Mouse (Mus musculus): ENCODE data around the gene Cox20. TPM values are rescaled to one million over a fixed set of nuclear protein-coding genes. Genes with fewer than 3 reads are reported as not detected.

Cox20 gene
- total RNA-seq, 1 experiment, result 18.2 TPM

- H3K9ac ChIP-seq (ENCODE audit: insufficient read depth, low read depth, low read length, poor library complexity, severe bottlenecking), result peak overlapping the region; percentile 57
- peak; percentile 76 for DNase-seq (ENCODE audit: low read depth, low spot score)
- H3K27ac ChIP-seq (ENCODE audit: insufficient read depth, low read depth, low read length, poor library complexity, severe bottlenecking), result peak overlapping the region; percentile 95
- H3K4me3 ChIP-seq (ENCODE audit: insufficient read depth in 1 of 2, low read depth in 1 of 2, low read length in 2 of 2, poor library complexity in 1 of 2, severe bottlenecking in 1 of 2), result peak overlapping the region; percentile 28 to 44
- in situ Hi-C loops (cut with MboI; ENCODE audit: low sequenced_read_pairs in 2 of 2, unreplicated experiment in 2 of 2), result no loop called here
- no peaks in the 10 kb centered on the region for H3K9me3 ChIP-seq (ENCODE audit: control insufficient read depth, insufficient read depth, low read depth, low read length)
- H3K36me3 ChIP-seq (ENCODE audit: control insufficient read depth, insufficient read depth, low read length, poor library complexity, severe bottlenecking), result no peaks in the 10 kb centered on the region
- H3K4me1 ChIP-seq (ENCODE audit: control insufficient read depth in 2 of 2, insufficient read depth in 2 of 2, low read length in 2 of 2, poor library complexity in 1 of 2), result peaks cover 7 to 32% of the 10 kb centered on the region in 2 experiments
- TF ChIP-seq CHD2 (IDR thresholded peaks at IDR 0.05; ENCODE audit: low read depth, low read length) (no peak), ZC3H11A (IDR thresholded peaks at IDR 0.05; ENCODE audit: borderline replicate concordance, low read depth, low read length) (no peak), HCFC1 (IDR thresholded peaks at IDR 0.05; ENCODE audit: borderline replicate concordance, insufficient read depth, low read length) (no peak), ZNF384 (IDR thresholded peaks at IDR 0.05; ENCODE audit: low read depth, low read length) (no peak), MAFK (IDR thresholded peaks at IDR 0.05; ENCODE audit: insufficient read depth, low read depth, low read length) (no peak)
Observed at GRCm38 (mm10) chr1:178360264-178360663, 41.3 kb downstream of the Cox20 start.

GRCm38 (mm10) chr1:178360702-178361101 is 41.8 kb downstream of the Cox20 start:
- Histone ChIP-seq H3K9ac (ENCODE audit: insufficient read depth, low read depth, low read length, poor library complexity, severe bottlenecking) (no peak overlapping the region), H3K36me3 (ENCODE audit: control insufficient read depth, insufficient read depth, low read length, poor library complexity, severe bottlenecking) (no peaks in the 10 kb centered on the region), H3K27ac (ENCODE audit: insufficient read depth, low read depth, low read length, poor library complexity, severe bottlenecking) (peak overlapping the region; percentile 95; the same call in 1 of the 2 replicates), H3K4me3 (ENCODE audit: insufficient read depth in 1 of 2, low read depth in 1 of 2, low read length in 2 of 2, poor library complexity in 1 of 2, severe bottlenecking in 1 of 2) (no peak overlapping the region; a peak in 1 of 4 replicates), H3K4me1 (ENCODE audit: control insufficient read depth in 2 of 2, insufficient read depth in 2 of 2, low read length in 2 of 2, poor library complexity in 1 of 2) (peaks cover 7 to 34% of the 10 kb centered on the region in 2 experiments), H3K9me3 (ENCODE audit: control insufficient read depth, insufficient read depth, low read depth, low read length) (no peaks in the 10 kb centered on the region)
- peak; percentile 78 for DNase-seq (ENCODE audit: low read depth, low spot score)
- in situ Hi-C loops (cut with MboI; ENCODE audit: low sequenced_read_pairs in 2 of 2, unreplicated experiment in 2 of 2), result no loop called here
- TF ChIP-seq ZC3H11A (IDR thresholded peaks at IDR 0.05; ENCODE audit: borderline replicate concordance, low read depth, low read length), result peak; percentile 17; the same call in 1 of the 2 replicates
- TF ChIP-seq MAFK (IDR thresholded peaks at IDR 0.05; ENCODE audit: insufficient read depth, low read depth, low read length), result peak; percentile 84
- no peak for TF ChIP-seq CHD2 (IDR thresholded peaks at IDR 0.05; ENCODE audit: low read depth, low read length)
- no peak for TF ChIP-seq ZNF384 (IDR thresholded peaks at IDR 0.05; ENCODE audit: low read depth, low read length)
- TF ChIP-seq HCFC1 (IDR thresholded peaks at IDR 0.05; ENCODE audit: borderline replicate concordance, insufficient read depth, low read length), result no peak

GRCm38 (mm10) chr1:178365171-178365570 is 46.2 kb downstream of the Cox20 start:
- in situ Hi-C loops (cut with MboI; ENCODE audit: low sequenced_read_pairs in 2 of 2, unreplicated experiment in 2 of 2), result no loop called here
- Histone ChIP-seq H3K4me3 (ENCODE audit: insufficient read depth in 1 of 2, low read depth in 1 of 2, low read length in 2 of 2, poor library complexity in 1 of 2, severe bottlenecking in 1 of 2) (no peak overlapping the region), H3K27ac (ENCODE audit: insufficient read depth, low read depth, low read length, poor library complexity, severe bottlenecking) (no peak overlapping the region)

GRCm38 (mm10) chr1:178368121-178368520 is 49.2 kb downstream of the Cox20 start:
- Histone ChIP-seq H3K4me3 (ENCODE audit: insufficient read depth in 1 of 2, low read depth in 1 of 2, low read length in 2 of 2, poor library complexity in 1 of 2, severe bottlenecking in 1 of 2) (no peak overlapping the region; a peak in 1 of 4 replicates), H3K4me1 (ENCODE audit: control insufficient read depth in 2 of 2, insufficient read depth in 2 of 2, low read length in 2 of 2, poor library complexity in 1 of 2) (peaks cover 8 to 11% of the 10 kb centered on the region in 2 experiments; a peak in 3 of 4 replicates), H3K36me3 (ENCODE audit: control insufficient read depth, insufficient read depth, low read length, poor library complexity, severe bottlenecking) (no peaks in the 10 kb centered on the region), H3K9me3 (ENCODE audit: control insufficient read depth, insufficient read depth, low read depth, low read length) (no peaks in the 10 kb centered on the region), H3K9ac (ENCODE audit: insufficient read depth, low read depth, low read length, poor library complexity, severe bottlenecking) (no peak overlapping the region), H3K27ac (ENCODE audit: insufficient read depth, low read depth, low read length, poor library complexity, severe bottlenecking) (no peak overlapping the region)
- no peak for TF ChIP-seq MAFK (IDR thresholded peaks at IDR 0.05; ENCODE audit: insufficient read depth, low read depth, low read length)
- no peak for TF ChIP-seq ZC3H11A (IDR thresholded peaks at IDR 0.05; ENCODE audit: borderline replicate concordance, low read depth, low read length)
- no peak for TF ChIP-seq CHD2 (IDR thresholded peaks at IDR 0.05; ENCODE audit: low read depth, low read length)
- no peak for TF ChIP-seq HCFC1 (IDR thresholded peaks at IDR 0.05; ENCODE audit: borderline replicate concordance, insufficient read depth, low read length)
- no peak for TF ChIP-seq ZNF384 (IDR thresholded peaks at IDR 0.05; ENCODE audit: low read depth, low read length)
- in situ Hi-C loops (cut with MboI; ENCODE audit: low sequenced_read_pairs in 2 of 2, unreplicated experiment in 2 of 2), result no loop called here
- no peak for DNase-seq (ENCODE audit: low read depth, low spot score)

More at GRCm38 (mm10) chr1:178365171-178365570, 46.2 kb downstream of the Cox20 start:
- H3K36me3 ChIP-seq (ENCODE audit: control insufficient read depth, insufficient read depth, low read length, poor library complexity, severe bottlenecking), result no peaks in the 10 kb centered on the region
- peaks cover 13 to 16% of the 10 kb centered on the region in 2 experiments; a peak in 3 of 4 replicates for H3K4me1 ChIP-seq (ENCODE audit: control insufficient read depth in 2 of 2, insufficient read depth in 2 of 2, low read length in 2 of 2, poor library complexity in 1 of 2)
- H3K9ac ChIP-seq (ENCODE audit: insufficient read depth, low read depth, low read length, poor library complexity, severe bottlenecking), result no peak overlapping the region
- TF ChIP-seq ZNF384 (IDR thresholded peaks at IDR 0.05; ENCODE audit: low read depth, low read length) (no peak), MAFK (IDR thresholded peaks at IDR 0.05; ENCODE audit: insufficient read depth, low read depth, low read length) (no peak), ZC3H11A (IDR thresholded peaks at IDR 0.05; ENCODE audit: borderline replicate concordance, low read depth, low read length) (no peak), CHD2 (IDR thresholded peaks at IDR 0.05; ENCODE audit: low read depth, low read length) (no peak), HCFC1 (IDR thresholded peaks at IDR 0.05; ENCODE audit: borderline replicate concordance, insufficient read depth, low read length) (no peak)
- H3K9me3 ChIP-seq (ENCODE audit: control insufficient read depth, insufficient read depth, low read depth, low read length), result no peaks in the 10 kb centered on the region
- no peak for DNase-seq (ENCODE audit: low read depth, low spot score)
